Mouse (Mus musculus) lung, postnatal 0 days (tissue): ENCODE measurements around the gene Clic3. TPM values are rescaled to one million over a fixed set of nuclear protein-coding genes. Genes with fewer than 3 reads are reported as not detected.

Experiments used
- ATAC-seq: fragments of 200-750 bp; cut with Nextera tagmentation; 2 replicates; pipeline ENCODE4 v1.8.0; 2017; ENCODE audit warnings: moderate library complexity
- DNase-seq: peaks from one replicate; pipeline ENCODE4 v3.0.0-alpha.2; 2016; ENCODE audit warnings: low spot score
- H3K27ac ChIP-seq: fragments of 300-500 bp; sonication (generic); 2 replicates; pipeline ENCODE4 v1.5.1; 2014; ENCODE audit warnings: antibody characterized with exemption, mild to moderate bottlenecking, low read length, mixed read lengths
- H3K27me3 ChIP-seq: fragments of 300-500 bp; sonication (generic); replicated peaks from 2 replicates; pipeline ENCODE4 v1.6.1; 2014; ENCODE audit warnings: low read length, mixed read lengths; ENCODE audit not compliant: insufficient read depth
- H3K36me3 ChIP-seq: fragments of 300-500 bp; sonication (generic); 2 replicates; pipeline ENCODE4 v1.6.1; 2014; ENCODE audit warnings: low read length, mixed read lengths; ENCODE audit not compliant: insufficient read depth
- H3K4me1 ChIP-seq: fragments of 300-500 bp; sonication (generic); 2 replicates; pipeline ENCODE4 v1.6.1; 2014; ENCODE audit warnings: antibody characterized with exemption, low read depth, low read length, mixed read lengths; ENCODE audit not compliant: insufficient read depth
- H3K4me2 ChIP-seq: fragments of 300-500 bp; sonication (generic); replicated peaks from 2 replicates; pipeline ENCODE4 v1.6.1; 2014; ENCODE audit warnings: low read depth, mild to moderate bottlenecking, low read length, moderate library complexity, mixed read lengths
- H3K4me3 ChIP-seq: fragments of 300-500 bp; sonication (generic); 2 replicates; pipeline ENCODE4 v1.5.1; 2014; ENCODE audit warnings: low read depth, low read length
- H3K9ac ChIP-seq: fragments of 300-500 bp; sonication (generic); replicated peaks from 2 replicates; pipeline ENCODE4 v1.6.1; 2014; ENCODE audit warnings: low read depth, mild to moderate bottlenecking
- H3K9me3 ChIP-seq: fragments of 300-500 bp; sonication (generic); 2 replicates; pipeline ENCODE4 v1.6.1; 2016; ENCODE audit warnings: low read length, mixed read lengths
- CTCF ChIP-seq: IDR thresholded peaks from 2 replicates; pipeline ENCODE4 v1.5.1; 2016; ENCODE audit warnings: antibody characterized with exemption, mild to moderate bottlenecking
- EP300 ChIP-seq: IDR thresholded peaks from 2 replicates; pipeline ENCODE4 v1.6.1; 2016; ENCODE audit warnings: antibody characterized with exemption, mild to moderate bottlenecking, control low read depth
- WGBS: fragments of 180-500 bp; shearing (Covaris S2); extraction: QIAGEN DNeasy Blood & Tissue Kit; methylation state at CpG from one replicate; pipeline ENCODE4 v1.1.7; 2014; 5-methylcytosine and 5-hydroxymethylcytosine counted together
- polyA plus RNA-seq: library from polyadenylated mRNA; unstranded; fragments of >200 nt; fragmentation: Nextera tagmentation; extraction: Ambion mirVana; gene quantifications from 2 replicates; pipeline ENCODE4 v1.2.1, GENCODE M21; 2015

The Clic3 gene
- polyA plus RNA-seq, 1 experiment from 2014 or later: 633 TPM

DNA sequence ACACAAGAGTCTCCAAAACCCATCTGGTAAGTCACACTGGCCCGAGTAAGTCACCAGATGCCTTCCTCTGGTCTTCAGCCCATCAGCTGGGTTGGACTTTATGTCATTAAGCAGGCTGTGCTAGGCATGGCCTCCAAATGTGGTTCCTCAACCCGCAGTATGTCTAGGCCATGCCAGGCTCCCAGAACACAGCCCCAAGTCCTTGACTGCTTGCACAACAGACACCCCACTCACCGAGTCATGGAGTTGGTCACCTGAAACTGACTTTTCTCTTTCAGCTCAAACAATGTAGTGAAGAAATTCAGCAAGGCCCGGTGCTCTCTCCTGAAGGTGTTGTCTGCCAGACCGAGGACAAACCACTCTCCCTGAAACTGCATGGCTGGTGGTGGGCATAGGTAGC, 36.4 kb downstream of the Clic3 start:
- no peak for TF ChIP-seq CTCF
- no peak for TF ChIP-seq EP300
- ATAC-seq: no peak

DNA sequence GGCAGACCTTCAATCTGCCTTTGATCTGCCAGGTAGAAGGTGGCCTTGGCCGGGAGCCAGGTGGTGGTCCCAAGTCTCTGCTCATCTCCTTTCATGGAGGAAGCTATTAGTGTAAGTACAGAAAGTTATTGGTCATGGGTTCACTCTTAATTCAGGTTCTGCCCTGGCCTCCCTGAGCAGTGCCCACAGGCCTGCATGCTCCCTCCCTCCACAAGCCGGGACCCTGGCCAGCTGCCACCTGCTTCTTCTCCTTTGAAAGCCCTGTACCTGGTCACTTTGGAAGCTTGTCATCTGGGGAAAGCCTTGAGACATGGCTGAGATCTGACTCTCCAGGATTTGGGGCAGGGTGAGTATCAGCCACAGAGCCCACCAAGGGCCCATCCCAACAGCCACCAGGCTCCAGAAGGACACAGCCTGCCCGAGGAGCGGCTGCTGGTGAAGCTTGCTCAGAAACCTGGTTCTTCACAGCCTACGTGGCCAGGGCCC, 36.9 kb downstream of the Clic3 start, which contains the start of gene Lcn12:
Gene Lcn12 (minus strand): TSS at position 436 of the 486 bp plus-strand sequence.
- TF ChIP-seq CTCF (no peak), EP300 (no peak)
- DNase-seq (no peak), ATAC-seq (no peak)
- Histone ChIP-seq H3K27me3 (no peaks in the 10 kb centered on the region), H3K4me2 (no peak within 1 kb of the TSS), H3K9me3 (no peaks in the 10 kb centered on the region), H3K36me3 (no peaks in the 10 kb centered on the region), H3K4me1 (no peaks in the 10 kb centered on the region), H3K4me3 (no peak within 1 kb of the TSS), H3K9ac (no peak within 1 kb of the TSS), H3K27ac (no peak within 1 kb of the TSS)
- 75% methylated on average over 5 of the region's 5 CpGs for WGBS

More for the DNA sequence above, 36.4 kb downstream of the Clic3 start:
- Histone ChIP-seq H3K4me1 (no peaks in the 10 kb centered on the region), H3K9me3 (no peaks in the 10 kb centered on the region), H3K27me3 (no peaks in the 10 kb centered on the region), H3K27ac (no peak overlapping the region), H3K4me3 (no peak overlapping the region), H3K4me2 (no peak overlapping the region), H3K36me3 (no peaks in the 10 kb centered on the region), H3K9ac (no peak overlapping the region)
- DNase-seq: no peak
- WGBS: 68% methylated on average over 5 of the region's 5 CpGs

DNA sequence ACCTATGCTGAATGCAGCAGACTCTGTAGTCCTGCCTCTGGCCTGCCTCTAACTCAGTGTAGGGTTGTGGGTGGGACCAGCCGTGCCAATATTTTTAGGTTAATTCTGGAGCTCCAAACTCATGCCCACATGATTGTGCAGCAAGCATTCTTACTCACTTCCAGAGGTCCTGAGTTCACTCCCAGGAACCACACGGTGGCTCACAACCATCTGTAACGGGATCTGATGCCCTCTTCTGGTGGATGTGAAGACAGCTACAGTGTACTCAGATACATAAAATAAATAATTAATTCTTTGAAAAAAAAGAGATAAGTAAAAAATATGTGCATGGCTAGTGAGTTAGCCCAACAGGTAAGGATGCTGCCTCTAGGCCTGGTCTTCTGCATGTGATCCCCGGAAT, 39.8 kb downstream of the Clic3 start:
- peak; percentile 41 for DNase-seq
- WGBS: 48% methylated on average over 4 of the region's 4 CpGs

DNA sequence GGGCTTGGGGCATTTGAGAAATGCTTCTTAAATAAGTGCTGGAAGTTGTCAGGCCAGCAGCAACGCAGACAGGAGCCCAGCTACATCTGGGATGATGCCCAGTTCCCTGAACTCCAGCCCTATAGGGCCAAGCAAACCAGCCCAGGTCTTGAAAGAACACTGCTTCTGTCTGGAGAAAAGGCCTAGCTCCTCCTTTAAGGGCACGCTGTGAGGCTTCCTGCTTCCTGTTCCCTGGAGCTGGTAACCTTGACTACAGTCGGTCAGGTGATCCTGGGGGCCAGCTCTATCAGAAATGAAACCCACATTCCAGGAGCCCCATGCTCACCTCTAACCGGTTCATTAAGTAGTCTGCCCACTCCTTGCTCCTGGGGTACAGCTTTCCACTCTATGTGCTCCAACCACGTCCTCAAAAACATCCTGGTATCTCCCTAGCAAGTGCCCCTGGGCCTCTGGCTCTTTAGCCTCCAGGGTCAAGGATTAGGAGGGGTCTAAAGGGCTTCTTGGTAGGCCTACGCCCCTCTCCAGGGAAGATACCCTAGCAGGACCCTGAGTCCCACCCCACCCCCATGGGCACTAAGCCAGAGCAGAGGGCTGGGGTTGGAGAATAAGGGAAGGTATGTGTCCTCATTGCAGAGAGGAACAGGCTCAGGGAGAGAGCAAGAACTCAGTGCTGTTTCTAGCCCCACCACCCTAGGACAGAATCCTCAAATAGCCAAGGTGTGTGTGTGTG, 41.4 kb downstream of the Clic3 start:
- Histone ChIP-seq H3K9ac (no peak overlapping the region), H3K27me3 (no peaks in the 10 kb centered on the region), H3K9me3 (no peaks in the 10 kb centered on the region), H3K27ac (peak overlapping the region; percentile 64), H3K36me3 (no peaks in the 10 kb centered on the region), H3K4me3 (no peak overlapping the region), H3K4me2 (no peak overlapping the region), H3K4me1 (peaks cover 12% of the 10 kb centered on the region; the same call in 1 of the 2 replicates)
- TF ChIP-seq EP300: no peak
- TF ChIP-seq CTCF: no peak
- DNase-seq (peak; percentile 62), ATAC-seq (peak; percentile 32)
- WGBS: 34% methylated on average over 6 of the region's 6 CpGs

More for the DNA sequence above, 39.8 kb downstream of the Clic3 start:
- H3K36me3 ChIP-seq: no peaks in the 10 kb centered on the region
- ATAC-seq: no peak
- no peak overlapping the region for H3K4me3 ChIP-seq
- H3K4me1 ChIP-seq: peaks cover 7% of the 10 kb centered on the region; the same call in 1 of the 2 replicates
- no peak overlapping the region for H3K27ac ChIP-seq
- no peaks in the 10 kb centered on the region for H3K9me3 ChIP-seq
- H3K9ac ChIP-seq: no peak overlapping the region
- H3K4me2 ChIP-seq: no peak overlapping the region
- TF ChIP-seq CTCF: peak; percentile 66
- no peak for TF ChIP-seq EP300
- H3K27me3 ChIP-seq: no peaks in the 10 kb centered on the region

DNA sequence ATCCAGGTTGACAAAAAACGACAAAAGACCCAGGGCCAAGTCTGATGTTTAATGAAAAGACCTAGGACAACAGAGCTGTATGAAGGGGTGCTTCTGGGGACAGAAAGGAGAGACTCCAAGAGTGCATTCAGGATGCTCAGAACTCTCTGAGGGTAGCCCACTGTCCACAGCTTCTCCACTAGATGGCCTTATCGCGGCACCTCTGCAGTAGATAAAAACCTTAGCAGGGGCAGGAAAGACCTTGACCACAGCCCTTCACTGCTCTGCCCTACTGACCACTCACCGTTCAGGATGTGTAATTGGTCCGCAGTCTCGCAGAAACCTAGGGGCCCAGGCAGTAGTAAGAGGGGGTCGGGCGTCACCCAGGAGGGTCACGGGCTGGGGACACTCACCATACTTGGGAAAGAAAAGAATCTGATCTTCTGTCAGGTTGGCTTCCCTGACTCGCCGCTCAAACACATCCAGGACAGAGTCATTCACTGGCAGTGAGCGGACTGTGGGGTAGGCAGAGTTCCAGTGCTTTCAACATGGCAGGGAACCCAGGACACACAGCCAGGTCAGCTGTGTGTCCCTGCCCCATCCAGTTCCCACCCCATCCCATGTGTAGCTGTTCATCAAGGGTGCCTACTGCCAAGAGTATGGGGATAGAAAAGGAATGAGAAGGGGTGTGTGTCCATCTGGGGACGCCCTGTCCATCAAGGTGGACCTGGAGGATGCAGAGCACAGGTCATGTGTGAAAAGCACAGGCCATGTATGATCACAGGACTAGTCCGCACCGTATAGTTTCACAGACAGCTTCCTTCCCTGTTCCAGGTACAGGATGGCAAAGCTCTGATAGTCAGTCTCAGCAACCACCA, 42.2 kb downstream of the Clic3 start:
- Histone ChIP-seq H3K36me3 (no peaks in the 10 kb centered on the region), H3K9ac (no peak overlapping the region), H3K4me1 (peaks cover 12% of the 10 kb centered on the region; the same call in 1 of the 2 replicates), H3K4me2 (no peak overlapping the region), H3K27me3 (no peaks in the 10 kb centered on the region), H3K27ac (no peak overlapping the region), H3K9me3 (no peaks in the 10 kb centered on the region), H3K4me3 (no peak overlapping the region)
- DNase-seq: no peak
- 60% methylated on average over 15 of the region's 15 CpGs for WGBS
- no peak for ATAC-seq
- no peak for TF ChIP-seq EP300
- TF ChIP-seq CTCF: no peak

DNA sequence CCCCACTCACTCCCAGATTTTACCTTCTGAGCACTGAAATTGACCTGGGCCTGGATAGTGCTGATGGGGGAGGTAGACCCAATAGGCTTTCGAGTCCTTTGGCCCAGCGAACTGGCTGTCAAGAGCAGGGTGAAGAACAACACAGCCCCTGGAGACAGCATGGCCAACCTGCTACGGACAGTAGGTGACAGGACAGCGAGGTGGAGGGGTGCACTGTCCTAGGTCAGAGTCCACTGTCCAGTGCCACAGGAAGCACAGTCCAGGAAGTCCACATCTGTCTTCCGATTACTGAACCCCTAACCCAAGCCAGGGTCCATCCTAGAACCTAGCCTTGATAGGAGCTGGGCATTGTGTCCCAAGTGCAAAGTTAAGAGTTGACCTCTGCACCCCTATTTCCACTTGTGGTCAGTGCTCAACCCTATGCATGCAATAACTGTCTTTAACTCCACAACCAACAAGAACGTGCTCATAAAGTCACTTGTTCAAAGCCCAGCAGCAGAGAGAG, 43.5 kb downstream of the Clic3 start:
- H3K4me1 ChIP-seq: peaks cover 12% of the 10 kb centered on the region; the same call in 1 of the 2 replicates
- ATAC-seq: no peak
- H3K9ac ChIP-seq: peak overlapping the region; percentile 29; the same call in 1 of the 2 replicates
- peak overlapping the region; percentile 57 for H3K4me2 ChIP-seq
- H3K27me3 ChIP-seq: no peaks in the 10 kb centered on the region
- TF ChIP-seq CTCF (no peak), EP300 (no peak)
- 63% methylated on average over 6 of the region's 6 CpGs for WGBS
- H3K36me3 ChIP-seq: no peaks in the 10 kb centered on the region
- DNase-seq: no peak
- H3K27ac ChIP-seq: 0 out of 2 replicates have a peak overlapping the region, but pooled peaks have one; percentile 43
- peak overlapping the region; percentile 80 for H3K4me3 ChIP-seq
- no peaks in the 10 kb centered on the region for H3K9me3 ChIP-seq
